Mouse (Mus musculus): ENCODE results near the gene D630039A03Rik. TPM values are rescaled to one million over a fixed set of nuclear protein-coding genes. Genes with fewer than 3 reads are reported as not detected.
A peak's percentile ranks its signal among the peaks of the same experiment; 100 is the strongest.

D630039A03Rik gene
- polyA plus RNA-seq, 1 experiment from 2014 or later, result 2.2 TPM

- DNase-seq (no peak), ATAC-seq (ENCODE audit: insufficient read depth) (no peak)
- Histone ChIP-seq H3K27me3 (ENCODE audit: insufficient read depth, low read length) (no peaks in the 10 kb centered on the region), H3K9ac (no peak overlapping the region), H3K27ac (ENCODE audit: low read depth) (no peak overlapping the region), H3K4me3 (ENCODE audit: low read depth, low read length) (no peak overlapping the region), H3K36me3 (ENCODE audit: insufficient read depth) (no peaks in the 10 kb centered on the region), H3K4me2 (no peak overlapping the region), H3K4me1 (ENCODE audit: insufficient read depth) (peaks cover 14% of the 10 kb centered on the region; the same call in 1 of the 2 replicates), H3K9me3 (ENCODE audit: low read depth, low read length) (no peaks in the 10 kb centered on the region)
- WGBS, result 80% methylated on average over 3 of the region's 3 CpGs
- no peak for TF ChIP-seq CTCF (IDR thresholded peaks at IDR 0.05; ENCODE audit: low read depth)
These were observed 31.6 kb downstream of the D630039A03Rik start for GRCm38 (mm10) chr4:57884511-57884910.

- Histone ChIP-seq H3K4me3 (ENCODE audit: low read depth, low read length) (no peak overlapping the region), H3K27ac (ENCODE audit: low read depth) (peak overlapping the region; percentile 26; the same call in 1 of the 2 replicates), H3K4me2 (no peak overlapping the region), H3K9me3 (ENCODE audit: low read depth, low read length) (no peaks in the 10 kb centered on the region), H3K9ac (no peak overlapping the region), H3K27me3 (ENCODE audit: insufficient read depth, low read length) (no peaks in the 10 kb centered on the region), H3K36me3 (ENCODE audit: insufficient read depth) (no peaks in the 10 kb centered on the region), H3K4me1 (ENCODE audit: insufficient read depth) (peaks cover 14% of the 10 kb centered on the region; the same call in 1 of the 2 replicates)
- ATAC-seq (ENCODE audit: insufficient read depth) (peak; percentile 39; the same call in 1 of the 2 replicates), DNase-seq (peak; percentile 83)
- TF ChIP-seq CTCF (IDR thresholded peaks at IDR 0.05; ENCODE audit: low read depth), result no peak
- 59% methylated on average over 7 of the region's 7 CpGs for WGBS
These were observed 32.3 kb downstream of the D630039A03Rik start for GRCm38 (mm10) chr4:57883520-57884421.

DNA sequence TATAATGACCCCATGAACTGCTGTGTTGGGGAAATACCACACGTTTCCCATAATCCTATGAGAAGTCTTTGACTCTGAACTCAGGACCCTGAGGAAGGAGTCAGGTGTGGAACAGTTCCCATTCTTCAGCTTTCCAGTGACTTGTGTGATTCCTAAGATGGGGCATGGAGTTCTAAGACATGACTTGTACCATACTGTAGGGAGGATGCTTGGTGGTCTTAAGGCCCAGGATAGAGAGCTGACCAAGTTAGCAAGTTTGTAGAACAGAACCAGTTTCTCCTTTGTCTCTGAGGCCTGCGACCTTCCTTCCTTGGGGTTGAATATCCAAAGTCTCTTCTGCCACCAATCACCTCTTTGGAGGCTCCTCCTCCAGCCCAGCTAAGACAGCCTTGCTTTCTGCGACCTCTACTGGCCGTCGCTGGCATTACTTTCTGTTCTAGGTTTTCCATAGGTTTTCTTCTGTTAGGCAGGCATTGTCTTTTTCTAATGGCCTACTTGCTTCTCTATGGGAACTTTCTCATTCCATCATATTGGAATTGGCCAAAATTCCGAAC, 36.2 kb downstream of the D630039A03Rik start:
- ATAC-seq (ENCODE audit: insufficient read depth) (peak; percentile 58; the same call in 1 of the 2 replicates), DNase-seq (peak; percentile 94)
- WGBS, result 12% methylated on average over 6 of the region's 6 CpGs
- Histone ChIP-seq H3K4me1 (ENCODE audit: insufficient read depth) (peaks cover 6% of the 10 kb centered on the region; the same call in 1 of the 2 replicates), H3K4me2 (no peak overlapping the region), H3K4me3 (ENCODE audit: low read depth, low read length) (no peak overlapping the region), H3K9ac (no peak overlapping the region), H3K27me3 (ENCODE audit: insufficient read depth, low read length) (no peaks in the 10 kb centered on the region), H3K9me3 (ENCODE audit: low read depth, low read length) (no peaks in the 10 kb centered on the region), H3K27ac (ENCODE audit: low read depth) (no peak overlapping the region), H3K36me3 (ENCODE audit: insufficient read depth) (no peaks in the 10 kb centered on the region)
- TF ChIP-seq CTCF (IDR thresholded peaks at IDR 0.05; ENCODE audit: low read depth), result peak; percentile 94

- Histone ChIP-seq H3K9me3 (ENCODE audit: low read depth, low read length) (no peaks in the 10 kb centered on the region), H3K4me1 (ENCODE audit: insufficient read depth) (peaks cover 6% of the 10 kb centered on the region; the same call in 1 of the 2 replicates), H3K27ac (ENCODE audit: low read depth) (no peak overlapping the region), H3K27me3 (ENCODE audit: insufficient read depth, low read length) (no peaks in the 10 kb centered on the region), H3K4me3 (ENCODE audit: low read depth, low read length) (no peak overlapping the region), H3K9ac (no peak overlapping the region), H3K36me3 (ENCODE audit: insufficient read depth) (no peaks in the 10 kb centered on the region), H3K4me2 (no peak overlapping the region)
- ATAC-seq (ENCODE audit: insufficient read depth) (no peak), DNase-seq (no peak)
- WGBS, result 88% methylated on average over 5 of the region's 5 CpGs
- TF ChIP-seq CTCF (IDR thresholded peaks at IDR 0.05; ENCODE audit: low read depth), result no peak
These were observed 37.0 kb downstream of the D630039A03Rik start for GRCm38 (mm10) chr4:57879137-57879536.

DNA sequence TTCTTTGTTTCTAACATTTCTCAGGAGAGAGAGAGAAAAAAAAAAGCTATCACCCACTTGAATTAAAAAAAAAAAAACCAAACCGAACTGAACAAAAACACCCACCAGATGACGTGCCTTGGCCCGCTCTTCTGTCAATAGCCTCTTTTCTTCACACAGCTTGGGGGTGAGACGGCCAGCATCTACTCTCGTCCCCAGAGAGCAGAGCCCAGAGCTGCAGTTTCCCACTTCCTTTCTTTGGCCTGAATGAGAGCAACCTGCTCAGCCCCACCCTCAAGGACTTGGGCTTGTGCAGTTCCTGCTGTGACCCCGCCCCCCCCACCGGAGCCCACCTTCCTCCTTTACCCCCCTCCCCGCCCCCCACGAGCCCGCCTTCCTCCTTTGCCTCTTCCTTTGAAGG, 48.6 kb downstream of the D630039A03Rik start:
- no peak for TF ChIP-seq CTCF (IDR thresholded peaks at IDR 0.05; ENCODE audit: low read depth)
- 43% methylated on average over 10 of the region's 10 CpGs for WGBS
- Histone ChIP-seq H3K36me3 (ENCODE audit: insufficient read depth) (no peaks in the 10 kb centered on the region; the same call in 1 of the 2 replicates), H3K4me2 (no peak overlapping the region), H3K9ac (no peak overlapping the region), H3K4me1 (ENCODE audit: insufficient read depth) (no peaks in the 10 kb centered on the region), H3K27ac (ENCODE audit: low read depth) (no peak overlapping the region), H3K27me3 (ENCODE audit: insufficient read depth, low read length) (no peaks in the 10 kb centered on the region), H3K9me3 (ENCODE audit: low read depth, low read length) (no peaks in the 10 kb centered on the region), H3K4me3 (ENCODE audit: low read depth, low read length) (no peak overlapping the region)
- no peak for ATAC-seq (ENCODE audit: insufficient read depth)
- peak; percentile 21 for DNase-seq

- Histone ChIP-seq H3K9ac (no peak overlapping the region), H3K27ac (ENCODE audit: low read depth) (no peak overlapping the region), H3K27me3 (ENCODE audit: insufficient read depth, low read length) (no peaks in the 10 kb centered on the region), H3K4me1 (ENCODE audit: insufficient read depth) (peaks cover 3% of the 10 kb centered on the region; the same call in 1 of the 2 replicates), H3K36me3 (ENCODE audit: insufficient read depth) (no peaks in the 10 kb centered on the region; the same call in 1 of the 2 replicates), H3K9me3 (ENCODE audit: low read depth, low read length) (no peaks in the 10 kb centered on the region), H3K4me2 (no peak overlapping the region), H3K4me3 (ENCODE audit: low read depth, low read length) (no peak overlapping the region)
- ATAC-seq (ENCODE audit: insufficient read depth) (no peak), DNase-seq (no peak)
- no peak for TF ChIP-seq CTCF (IDR thresholded peaks at IDR 0.05; ENCODE audit: low read depth)
- WGBS, result 39% methylated on average over 9 of the region's 9 CpGs
These were observed 49.1 kb downstream of the D630039A03Rik start for GRCm38 (mm10) chr4:57866990-57867389.

DNA sequence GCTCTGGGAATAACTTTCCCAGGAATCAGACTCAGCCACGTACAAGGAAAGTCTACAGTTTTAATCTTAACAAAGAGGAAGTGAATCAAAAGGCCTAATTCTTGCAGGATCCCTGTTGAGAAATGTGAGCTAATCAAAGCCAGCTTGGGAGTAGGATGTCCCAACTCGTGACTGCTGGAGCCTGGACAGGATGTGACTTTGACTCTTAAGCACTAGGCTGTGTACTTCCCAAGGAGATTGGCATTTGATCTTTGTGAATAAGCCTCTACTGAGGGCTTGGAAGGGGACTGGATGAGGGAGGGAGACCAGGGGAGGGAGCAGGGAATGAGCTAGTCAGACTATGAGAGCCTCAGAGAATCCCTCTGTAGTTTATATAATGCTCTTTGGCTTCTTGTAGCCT, 50.0 kb downstream of the D630039A03Rik start:
- Histone ChIP-seq H3K27ac (ENCODE audit: low read depth) (no peak overlapping the region), H3K4me2 (no peak overlapping the region), H3K9me3 (ENCODE audit: low read depth, low read length) (no peaks in the 10 kb centered on the region), H3K9ac (no peak overlapping the region), H3K27me3 (ENCODE audit: insufficient read depth, low read length) (no peaks in the 10 kb centered on the region), H3K36me3 (ENCODE audit: insufficient read depth) (no peaks in the 10 kb centered on the region; the same call in 1 of the 2 replicates), H3K4me1 (ENCODE audit: insufficient read depth) (peaks cover 6% of the 10 kb centered on the region), H3K4me3 (ENCODE audit: low read depth, low read length) (no peak overlapping the region)
- ATAC-seq (ENCODE audit: insufficient read depth), result no peak
- TF ChIP-seq CTCF (IDR thresholded peaks at IDR 0.05; ENCODE audit: low read depth), result no peak
- 20% methylated on average over 2 of the region's 2 CpGs for WGBS
- DNase-seq, result peak; percentile 48
